Mouse (Mus musculus) heart, postnatal 14 days (tissue): ENCODE measurements around the gene Edar. TPM values are rescaled to one million over a fixed set of nuclear protein-coding genes. Genes with fewer than 3 reads are reported as not detected.
A peak's percentile ranks its signal among the peaks of the same experiment; 100 is the strongest.

Source experiments
- DNase-seq, 2 experiments: peaks; one replicate each; pipeline ENCODE4 v3.0.0; 2021 to 2022
- intact Hi-C: fragments of 180-260 bp; cut with DNase I; formaldehyde crosslinking; loops from one replicate; pipeline ENCODE4 v1.15.1; 2025
- total RNA-seq, 2 experiments: library from RNA; stranded (reverse); gene quantifications; 2 replicates each; pipeline ENCODE4 v1.2.3; 2021

Gene Edar
- total RNA-seq, 2 experiments from 2014 or later, result 0.39 to 0.69 TPM

GRCm38 (mm10) chr10:58610484-58611261 lies 64.8 kb downstream of the Edar start:
- peak; percentile 13 to 49 for DNase-seq
- intact Hi-C loops, result no loop called here

GRCm38 (mm10) chr10:58608858-58609257 lies 66.6 kb downstream of the Edar start:
- DNase-seq, result no peak

GRCm38 (mm10) chr10:58606356-58606755 lies 69.1 kb downstream of the Edar start:
- intact Hi-C loops, result no loop called here
- no peak for DNase-seq

More at GRCm38 (mm10) chr10:58608858-58609257, 66.6 kb downstream of the Edar start:
- intact Hi-C loops, result no loop called here

- DNase-seq, result peak; percentile 44 to 76
- intact Hi-C loops, result no loop called here
These were observed 70.7 kb downstream of the Edar start for GRCm38 (mm10) chr10:58604779-58605178.

- DNase-seq, result no peak
- intact Hi-C loops, result no loop called here
These were observed 73.5 kb downstream of the Edar start for GRCm38 (mm10) chr10:58601946-58602345.

DNA sequence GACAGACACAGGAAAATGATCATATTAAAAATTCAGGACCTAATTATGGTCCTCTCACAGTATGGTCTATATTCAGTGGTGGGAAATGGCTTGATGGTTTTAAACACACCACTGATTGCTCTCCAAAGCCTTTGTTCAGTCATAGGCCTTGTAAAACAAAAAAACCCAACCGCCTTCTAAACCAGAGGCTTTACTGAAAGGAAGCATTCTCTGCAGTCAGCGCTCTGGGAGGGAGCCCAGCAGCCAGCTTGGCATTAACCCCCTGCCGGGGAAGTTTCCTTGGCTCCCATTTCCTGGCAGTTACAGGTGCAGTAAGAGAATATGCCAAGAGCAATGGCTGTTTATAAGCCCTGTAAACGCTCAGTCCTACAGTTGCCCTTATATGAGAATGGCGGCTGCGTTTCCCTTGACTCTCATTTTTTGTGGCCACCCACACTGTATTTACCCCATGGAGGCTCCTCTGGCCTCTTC lies 74.0 kb downstream of the Edar start:
- DNase-seq, result no peak

DNA sequence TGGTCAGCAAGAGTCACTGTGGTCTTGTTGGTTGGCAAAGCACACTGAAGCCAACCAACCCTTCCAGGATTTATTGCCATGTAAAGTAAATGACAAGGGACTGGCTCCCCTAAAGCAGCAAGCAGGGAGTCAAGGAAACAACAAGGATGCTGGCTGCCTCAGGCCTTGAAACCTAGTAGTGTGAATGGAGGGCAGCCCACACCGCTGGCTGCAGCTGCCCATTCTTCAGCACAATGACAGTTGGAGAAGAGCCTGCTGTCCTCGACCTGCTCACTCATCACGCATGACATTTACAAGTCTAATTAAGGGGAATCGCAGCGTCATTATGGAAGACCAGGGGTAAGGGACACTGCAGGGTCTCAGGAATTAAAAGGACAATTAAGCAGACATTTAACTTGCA lies 74.5 kb downstream of the Edar start:
- no peak for DNase-seq
- intact Hi-C loops, result no loop called here

More for the DNA sequence above, 74.0 kb downstream of the Edar start:
- intact Hi-C loops, result no loop called here

GRCm38 (mm10) chr10:58600151-58600550 lies 75.3 kb downstream of the Edar start:
- DNase-seq, result no peak
- intact Hi-C loops, result no loop called here

GRCm38 (mm10) chr10:58595821-58596220 lies 79.6 kb downstream of the Edar start:
- intact Hi-C loops, result no loop called here
- DNase-seq, result no peak

DNA sequence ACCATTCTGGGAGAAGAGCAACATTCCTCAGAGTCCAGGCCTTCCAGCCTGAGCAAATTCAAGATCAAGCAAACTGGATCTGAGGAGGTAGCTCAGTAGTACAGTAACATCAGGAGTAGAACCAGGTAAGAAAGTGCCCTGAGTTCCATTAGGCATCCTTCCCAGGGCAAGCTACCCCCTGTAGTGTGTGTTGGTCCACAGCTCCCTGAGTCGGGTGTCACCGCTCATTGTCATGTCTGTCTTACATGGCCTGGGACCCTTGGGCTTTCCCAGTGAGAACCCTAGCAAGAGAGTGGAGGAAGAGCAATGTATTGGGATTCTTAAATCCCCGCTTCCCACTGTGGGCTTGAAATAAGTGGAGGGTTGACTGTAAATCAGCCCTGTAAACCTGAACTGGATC lies 80.3 kb downstream of the Edar start:
- DNase-seq, result no peak
- intact Hi-C loops, result no loop called here

DNA sequence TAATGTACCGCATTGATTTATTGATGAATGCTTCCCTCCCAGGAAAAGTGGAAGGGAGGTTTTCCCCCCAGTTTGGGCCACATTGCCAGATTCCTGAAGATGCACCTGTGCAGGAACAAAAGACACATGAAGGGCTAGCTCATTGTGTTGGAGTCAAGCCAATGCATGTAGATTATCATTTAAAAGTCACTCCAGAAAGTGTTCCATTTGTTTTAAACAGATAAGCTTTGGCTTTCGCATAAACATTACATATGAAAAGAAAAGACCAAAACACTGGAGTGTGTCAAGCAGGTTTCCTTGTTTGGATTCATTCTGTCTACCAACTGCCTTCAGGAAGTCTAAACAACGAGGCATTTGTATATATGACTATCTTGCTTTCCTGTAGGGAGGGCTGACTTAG lies 81.0 kb downstream of the Edar start:
- DNase-seq, result no peak
- intact Hi-C loops, result no loop called here

GRCm38 (mm10) chr10:58585427-58586223 lies 89.8 kb downstream of the Edar start:
- DNase-seq, result no peak
- intact Hi-C loops, result no loop called here

- no peak for DNase-seq
- intact Hi-C loops, result loop anchor here (2.0 to 5.0 kb wide), 2 partner anchors 67 to 114 kb away; partner anchors contain the start of gene Edar
These were observed 114.9 kb downstream of the Edar start for GRCm38 (mm10) chr10:58560521-58560920.

GRCm38 (mm10) chr10:58559901-58560300 lies 115.6 kb downstream of the Edar start:
- DNase-seq, result peak; percentile 12 to 50
- intact Hi-C loops, result loop anchor here (2.0 to 5.0 kb wide), 2 partner anchors 67 to 115 kb away; partner anchors contain the start of gene Edar

DNA sequence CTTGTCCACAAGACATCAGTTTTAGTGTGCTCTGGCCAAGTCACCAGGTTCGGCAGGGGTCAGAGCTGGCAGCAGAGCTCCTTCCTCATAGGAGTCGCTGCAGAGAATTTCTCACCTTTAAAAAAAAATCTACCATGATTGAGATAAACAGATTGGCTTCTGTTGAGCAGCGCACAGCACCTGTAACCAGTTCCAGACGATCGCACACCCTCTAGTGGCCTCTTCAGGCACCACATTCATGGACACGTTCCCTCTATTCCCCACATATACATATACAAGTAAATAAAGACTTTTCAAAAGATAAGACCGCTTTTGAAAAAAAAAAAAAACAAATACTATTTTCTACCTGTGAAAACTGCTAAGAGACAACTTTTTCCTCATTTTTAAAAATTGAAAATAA lies 116.4 kb downstream of the Edar start:
- intact Hi-C loops, result no loop called here
- peak; percentile 46 to 56 for DNase-seq

GRCm38 (mm10) chr10:58554693-58555387 lies 120.6 kb downstream of the Edar start:
- no peak for DNase-seq
- intact Hi-C loops, result no loop called here

Other genes starting within 250 kb of the Edar start
- gene Ranbp2, start 228.7 kb downstream of the Edar start, total RNA-seq, result 10 to 100 TPM; 52.6 to 54.4 TPM
- 1 to 10 TPM; 1.1 TPM for gene Ccdc138, start 177.7 kb downstream of the Edar start, total RNA-seq
- not detected for gene Gm17542, start 42.6 kb upstream of the Edar start, total RNA-seq
- gene Sh3rf3, start 137.7 kb upstream of the Edar start, total RNA-seq, result 1 to 10 TPM; 1.5 to 2.1 TPM